ENCODE assay signal across 9 mouse cellular contexts in the genomic region with DNA sequence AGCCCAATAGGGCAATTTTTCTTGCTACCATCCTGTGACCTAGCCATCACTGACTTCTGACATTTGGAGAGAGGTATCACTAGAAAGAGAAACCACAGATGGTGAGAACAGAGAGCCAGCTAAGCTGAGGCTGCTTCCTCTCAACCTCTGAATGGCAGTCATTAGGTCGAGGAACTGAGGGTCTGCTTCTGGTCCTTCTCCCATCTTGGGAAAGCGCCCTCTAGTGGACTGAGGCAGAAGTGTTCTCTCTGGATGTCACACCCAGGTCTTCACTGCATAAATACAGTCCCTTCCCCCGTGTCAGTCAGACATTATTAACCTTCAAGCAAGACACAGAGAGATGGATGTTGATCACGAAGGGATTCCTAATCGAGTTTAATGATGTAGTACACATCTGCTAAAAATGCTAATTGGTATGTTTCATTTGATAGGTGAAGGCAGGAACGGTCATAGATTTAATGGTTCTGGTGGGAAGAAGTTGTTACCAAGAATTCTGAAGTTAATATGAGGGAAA.
DNase-seq lines count a peak whose midpoint lies in the region; ATAC-seq and TF ChIP-seq lines count a peak whose summit lies in the region.
"Had no signal": no experiment of that assay in that cellular context is flagged by ENCODE, and none has a peak within 500 bp of the region (broad histone marks: within the 10 kb centered on the region; RNA-seq: fewer than 3 reads in every experiment).

No protein-coding gene starts in this region.

- no peak overlapping the region for H3K9ac ChIP-seq in midbrain, embryonic 13.5 days (replicated peaks)
- H3K9ac ChIP-seq in lung, postnatal 0 days (replicated peaks; ENCODE audit: low read depth), result no peak overlapping the region
- H3K9ac ChIP-seq: hindbrain, embryonic 15.5 days had no signal

- no peaks in the 10 kb centered on the region for H3K36me3 ChIP-seq in midbrain, embryonic 10.5 days
- H3K36me3 ChIP-seq in midbrain, embryonic 13.5 days, result no peaks in the 10 kb centered on the region
- no peaks in the 10 kb centered on the region for H3K36me3 ChIP-seq in lung, postnatal 0 days (ENCODE audit: insufficient read depth, low read length)
- H3K36me3 ChIP-seq: hindbrain, embryonic 15.5 days had no signal

- no peaks in the 10 kb centered on the region for H3K4me1 ChIP-seq in midbrain, embryonic 10.5 days
- H3K4me1 ChIP-seq in midbrain, embryonic 13.5 days (replicated peaks), result no peaks in the 10 kb centered on the region
- peaks cover 3% of the 10 kb centered on the region; the same call in 1 of the 2 replicates for H3K4me1 ChIP-seq in lung, postnatal 0 days (ENCODE audit: insufficient read depth, low read depth, low read length)
- H3K4me1 ChIP-seq: hindbrain, embryonic 15.5 days had no signal

- H3K4me3 ChIP-seq in midbrain, embryonic 10.5 days, result no peak overlapping the region
- H3K4me3 ChIP-seq in midbrain, embryonic 13.5 days (replicated peaks), result no peak overlapping the region
- H3K4me3 ChIP-seq in lung, postnatal 0 days (ENCODE audit: low read depth, low read length), result no peak overlapping the region
- H3K4me3 ChIP-seq: hindbrain, embryonic 15.5 days had no signal

- TF ChIP-seq EP300 in lung, postnatal 0 days (IDR thresholded peaks at IDR 0.05), result no peak

- TF ChIP-seq CTCF in lung, postnatal 0 days (IDR thresholded peaks at IDR 0.05), result peak; percentile 70

- no peaks in the 10 kb centered on the region for H3K9me3 ChIP-seq in midbrain, embryonic 10.5 days (replicated peaks)
- H3K9me3 ChIP-seq in midbrain, embryonic 13.5 days, result no peaks in the 10 kb centered on the region
- H3K9me3 ChIP-seq in lung, postnatal 0 days (ENCODE audit: low read length), result no peaks in the 10 kb centered on the region
- H3K9me3 ChIP-seq: hindbrain, embryonic 15.5 days had no signal

- WGBS in midbrain, embryonic 10.5 days, result 34% methylated on average over 6 of the region's 6 CpGs
- 31% methylated on average over 6 of the region's 6 CpGs for WGBS in midbrain, embryonic 13.5 days
- 32% methylated on average over 6 of the region's 6 CpGs for WGBS in lung, postnatal 0 days

- H3K4me2 ChIP-seq in midbrain, embryonic 13.5 days (replicated peaks), result no peak overlapping the region
- H3K4me2 ChIP-seq in lung, postnatal 0 days (replicated peaks; ENCODE audit: low read depth, low read length), result no peak overlapping the region
- H3K4me2 ChIP-seq: hindbrain, embryonic 15.5 days had no signal

- DNase-seq in cerebellum, postnatal 14 days, result peak; percentile 31 to 66
- DNase-seq in cerebellum, adult 11 months, result no peak
- DNase-seq in midbrain, embryonic 10.5 days (ENCODE audit: low spot score), result peak; percentile 60
- DNase-seq in c-Kit-positive CD71-negative TER-119-negative erythroid progenitor cells, embryonic 14.5 days (ENCODE audit: low read depth), result peak; percentile 63
- DNase-seq in lung, postnatal 0 days (ENCODE audit: low spot score), result peak; percentile 28
- peak; percentile 38 to 44 for DNase-seq in thymus, postnatal 36 days

- H3K27ac ChIP-seq in midbrain, embryonic 10.5 days (replicated peaks), result no peak overlapping the region
- H3K27ac ChIP-seq in midbrain, embryonic 13.5 days, result no peak overlapping the region
- no peak overlapping the region for H3K27ac ChIP-seq in lung, postnatal 0 days (ENCODE audit: low read length)
- H3K27ac ChIP-seq: hindbrain, embryonic 15.5 days had no signal

- peaks cover 4% of the 10 kb centered on the region; the same call in 1 of the 2 replicates for H3K27me3 ChIP-seq in midbrain, embryonic 10.5 days (ENCODE audit: low read depth, poor library complexity, severe bottlenecking)
- 0 out of 2 replicates have a peak, but pooled peaks cover 4% of the 10 kb centered on the region for H3K27me3 ChIP-seq in midbrain, embryonic 13.5 days
- H3K27me3 ChIP-seq in lung, postnatal 0 days (replicated peaks; ENCODE audit: insufficient read depth, low read length), result no peaks in the 10 kb centered on the region
- H3K27me3 ChIP-seq: hindbrain, embryonic 15.5 days had no signal

- ATAC-seq in midbrain, embryonic 13.5 days, result no peak
- ATAC-seq in lung, postnatal 0 days, result no peak
- no peak for ATAC-seq in erythroid progenitor cell, adult 5-6 weeks (replicated peaks; ENCODE audit: low FRiP score, poor library complexity, severe bottlenecking)
